In the genomic region with DNA sequence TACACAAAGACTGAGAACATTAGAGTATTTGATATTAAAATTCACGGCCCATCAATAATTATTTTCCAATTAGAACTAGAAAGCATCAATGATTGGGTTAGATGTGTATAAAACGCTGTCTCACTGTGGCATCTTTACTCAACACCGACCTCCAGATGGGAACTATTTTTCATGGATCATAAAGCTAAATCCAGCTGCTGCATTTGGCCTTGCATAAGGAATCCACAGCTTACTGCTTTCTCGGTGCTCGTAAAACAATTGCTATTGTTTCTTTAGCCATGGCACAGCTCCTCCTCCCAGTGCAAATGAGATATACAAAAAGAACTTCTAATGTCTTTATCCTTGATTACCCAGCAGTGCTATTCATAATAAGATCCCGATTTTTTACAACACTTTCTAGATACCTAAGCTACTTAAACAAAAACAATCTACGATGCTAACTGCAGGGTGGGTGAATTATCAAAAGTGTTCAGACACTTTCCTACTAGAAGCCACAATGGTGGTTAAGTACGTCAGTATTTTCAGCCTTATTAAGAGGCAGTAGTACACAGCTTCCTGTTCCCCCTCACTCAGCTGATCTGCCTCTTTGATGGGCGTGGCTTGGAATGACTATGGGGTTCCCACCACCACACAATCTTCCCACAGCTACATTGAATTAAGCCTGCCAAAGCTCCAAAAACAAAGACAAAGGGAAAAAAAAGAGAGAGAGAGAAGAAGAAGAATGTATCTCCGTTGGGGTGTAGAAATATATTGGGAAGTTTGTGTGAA, we compare ENCODE assay signal across 13 mouse cellular contexts.
A peak's percentile ranks its signal among the peaks of the same experiment; 100 is the strongest.
DNase-seq lines count a peak whose midpoint lies in the region; ATAC-seq and TF ChIP-seq lines count a peak whose summit lies in the region.
"Had no signal": no experiment of that assay in that cellular context is flagged by ENCODE, and none has a peak within 500 bp of the region (broad histone marks: within the 10 kb centered on the region; RNA-seq: fewer than 3 reads in every experiment).

No protein-coding gene starts in this region.

- no peak overlapping the region for H3K4me2 ChIP-seq in lung, embryonic 14.5 days
- H3K4me2 ChIP-seq in forebrain, embryonic 16.5 days (ENCODE audit: low read length), result peak overlapping the region; percentile 33
- peak overlapping the region; percentile 29 for H3K4me2 ChIP-seq in midbrain, embryonic 12.5 days (replicated peaks)
- H3K4me2 ChIP-seq: heart, embryonic 13.5 days had no signal

- peak; percentile 14 for DNase-seq in lung, embryonic 14.5 days
- DNase-seq in lung, adult 2 months, result no peak
- peak; percentile 42 for DNase-seq in retina, embryonic 14.5 days (ENCODE audit: low spot score)
- no peak for DNase-seq in natural killer cell, adult 2 months (ENCODE audit: low spot score in 2 of 2)
- no peak for DNase-seq in gastrocnemius, postnatal 14 days
- DNase-seq in layer of hippocampus, postnatal 25 days (ENCODE audit: extremely low spot score in 1 of 2, low spot score in 1 of 2), result no peak
- DNase-seq: cerebellum, postnatal 25 days; gastrocnemius, adult 2 months; kidney, postnatal 10 days; lung, postnatal 14 days had no signal

- no peak overlapping the region for H3K27ac ChIP-seq in lung, embryonic 14.5 days (ENCODE audit: low read depth)
- no peak overlapping the region for H3K27ac ChIP-seq in forebrain, embryonic 16.5 days (ENCODE audit: low read length)
- H3K27ac ChIP-seq in midbrain, embryonic 12.5 days (replicated peaks), result no peak overlapping the region
- H3K27ac ChIP-seq: gastrocnemius, adult 2 months; heart, embryonic 13.5 days had no signal

- no peak for TF ChIP-seq POLR2A in lung, adult 2 months (IDR thresholded peaks at IDR 0.05; ENCODE audit: borderline replicate concordance, extremely low read depth, low read depth, low read length)

- no peaks in the 10 kb centered on the region for H3K9me3 ChIP-seq in lung, embryonic 14.5 days (ENCODE audit: low read depth, low read length)
- H3K9me3 ChIP-seq in forebrain, embryonic 16.5 days (ENCODE audit: control insufficient read depth, low read length), result no peaks in the 10 kb centered on the region
- H3K9me3 ChIP-seq in midbrain, embryonic 12.5 days, result no peaks in the 10 kb centered on the region
- H3K9me3 ChIP-seq: heart, embryonic 13.5 days had no signal

- H3K4me3 ChIP-seq in lung, embryonic 14.5 days (ENCODE audit: low read depth, low read length), result no peak overlapping the region
- no peak overlapping the region for H3K4me3 ChIP-seq in lung, adult 2 months (replicated peaks; ENCODE audit: extremely low read depth, low read depth, low read length)
- peak overlapping the region; percentile 14; the same call in 1 of the 2 replicates for H3K4me3 ChIP-seq in forebrain, embryonic 16.5 days (replicated peaks; ENCODE audit: low read length)
- no peak overlapping the region for H3K4me3 ChIP-seq in midbrain, embryonic 12.5 days
- H3K4me3 ChIP-seq: gastrocnemius, adult 2 months; heart, embryonic 13.5 days had no signal

- ATAC-seq in lung, embryonic 14.5 days (ENCODE audit: insufficient read depth), result no peak
- peak; percentile 90 for ATAC-seq in forebrain, embryonic 16.5 days
- peak; percentile 87 for ATAC-seq in midbrain, embryonic 12.5 days (ENCODE audit: low FRiP score, low read depth)

- intact Hi-C loops in gastrocnemius, postnatal 14 days (cut with DNase I; ENCODE audit: low total_unique reads), result no loop called here

- 48% methylated on average over 10 of the region's 10 CpGs for WGBS in lung, embryonic 14.5 days
- 47% methylated on average over 10 of the region's 10 CpGs for WGBS in lung, adult 2 months
- WGBS in forebrain, embryonic 16.5 days, result 15% methylated on average over 10 of the region's 10 CpGs
- WGBS in midbrain, embryonic 12.5 days, result 37% methylated on average over 10 of the region's 10 CpGs

- H3K9ac ChIP-seq in lung, embryonic 14.5 days, result no peak overlapping the region
- H3K9ac ChIP-seq in forebrain, embryonic 16.5 days (replicated peaks; ENCODE audit: low read depth, low read length), result no peak overlapping the region
- no peak overlapping the region for H3K9ac ChIP-seq in midbrain, embryonic 12.5 days (replicated peaks)
- H3K9ac ChIP-seq: heart, embryonic 13.5 days had no signal

- no peaks in the 10 kb centered on the region for H3K4me1 ChIP-seq in lung, embryonic 14.5 days (ENCODE audit: insufficient read depth)
- no peaks in the 10 kb centered on the region for H3K4me1 ChIP-seq in lung, adult 2 months (ENCODE audit: control insufficient read depth, insufficient read depth, low read length)
- H3K4me1 ChIP-seq in forebrain, embryonic 16.5 days (replicated peaks; ENCODE audit: control insufficient read depth, insufficient read depth, low read length), result peaks cover 3% of the 10 kb centered on the region; the same call in 1 of the 2 replicates
- peaks cover 6% of the 10 kb centered on the region; the same call in 1 of the 2 replicates for H3K4me1 ChIP-seq in midbrain, embryonic 12.5 days
- H3K4me1 ChIP-seq: heart, embryonic 13.5 days had no signal

- H3K27me3 ChIP-seq in lung, embryonic 14.5 days (ENCODE audit: insufficient read depth, low read length), result no peaks in the 10 kb centered on the region
- H3K27me3 ChIP-seq in forebrain, embryonic 16.5 days (replicated peaks; ENCODE audit: control insufficient read depth, insufficient read depth, low read length), result no peaks in the 10 kb centered on the region
- no peaks in the 10 kb centered on the region for H3K27me3 ChIP-seq in midbrain, embryonic 12.5 days
- H3K27me3 ChIP-seq: heart, embryonic 13.5 days had no signal

- H3K36me3 ChIP-seq in lung, embryonic 14.5 days (ENCODE audit: insufficient read depth), result no peaks in the 10 kb centered on the region
- H3K36me3 ChIP-seq in forebrain, embryonic 16.5 days (ENCODE audit: control insufficient read depth, insufficient read depth), result no peaks in the 10 kb centered on the region
- no peaks in the 10 kb centered on the region for H3K36me3 ChIP-seq in midbrain, embryonic 12.5 days
- H3K36me3 ChIP-seq: heart, embryonic 13.5 days had no signal

- TF ChIP-seq CTCF in lung, embryonic 14.5 days (IDR thresholded peaks at IDR 0.05; ENCODE audit: low read depth), result no peak
- TF ChIP-seq CTCF in lung, adult 2 months (IDR thresholded peaks at IDR 0.05; ENCODE audit: insufficient read depth, low read length), result no peak

Comparison
In these comparisons a context has a peak if more than half of its experiments do, and no peak if none do; other contexts are left out.
1. DNase-seq: peak in lung, embryonic 14.5 days (single experiment) and retina, embryonic 14.5 days (single experiment); none in lung, adult 2 months (single experiment), natural killer cell, adult 2 months (0 of 2), gastrocnemius, postnatal 14 days (single experiment) and layer of hippocampus, postnatal 25 days (0 of 2).